Mouse (Mus musculus): ENCODE results near the gene Dazap2. TPM values are rescaled to one million over a fixed set of nuclear protein-coding genes. Genes with fewer than 3 reads are reported as not detected.

The Dazap2 gene
- polyA plus RNA-seq, 1 experiment from 2014 or later = 99.3 TPM

- WGBS = 15% methylated on average over 12 of the region's 12 CpGs
- Histone ChIP-seq H3K4me3 (replicated peaks) (no peak overlapping the region), H3K36me3 (no peaks in the 10 kb centered on the region), H3K9me3 (replicated peaks) (no peaks in the 10 kb centered on the region), H3K4me2 (no peak overlapping the region), H3K4me1 (0 out of 2 replicates have a peak, but pooled peaks cover 11% of the 10 kb centered on the region), H3K27ac (replicated peaks) (no peak overlapping the region), H3K27me3 (replicated peaks) (0 out of 2 replicates have a peak, but pooled peaks cover 4% of the 10 kb centered on the region), H3K9ac (replicated peaks) (no peak overlapping the region)
- ATAC-seq (ENCODE audit: low FRiP score) = no peak
These were observed 51.7 kb downstream of the Dazap2 start for GRCm38 (mm10) chr15:100666851-100667250.

- no peak overlapping the region for H3K27ac ChIP-seq (replicated peaks)
- H3K9me3 ChIP-seq (replicated peaks) = no peaks in the 10 kb centered on the region
- no peaks in the 10 kb centered on the region for H3K36me3 ChIP-seq
- 0 out of 2 replicates have a peak, but pooled peaks cover 4% of the 10 kb centered on the region for H3K27me3 ChIP-seq (replicated peaks)
- 47% methylated on average over 6 of the region's 6 CpGs for WGBS
- no peak overlapping the region for H3K9ac ChIP-seq (replicated peaks)
- H3K4me3 ChIP-seq (replicated peaks) = no peak overlapping the region
- ATAC-seq (ENCODE audit: low FRiP score) = no peak
- 0 out of 2 replicates have a peak, but pooled peaks cover 11% of the 10 kb centered on the region for H3K4me1 ChIP-seq
- no peak overlapping the region for H3K4me2 ChIP-seq
These were observed 52.3 kb downstream of the Dazap2 start for GRCm38 (mm10) chr15:100667420-100667819.

- H3K36me3 ChIP-seq = no peaks in the 10 kb centered on the region
- H3K4me2 ChIP-seq = no peak overlapping the region
- H3K27me3 ChIP-seq (replicated peaks) = 0 out of 2 replicates have a peak, but pooled peaks cover 4% of the 10 kb centered on the region
- ATAC-seq (ENCODE audit: low FRiP score) = no peak
- H3K4me3 ChIP-seq (replicated peaks) = no peak overlapping the region
- 81% methylated on average over 5 of the region's 5 CpGs for WGBS
- H3K9ac ChIP-seq (replicated peaks) = no peak overlapping the region
- H3K9me3 ChIP-seq (replicated peaks) = no peaks in the 10 kb centered on the region
- no peak overlapping the region for H3K27ac ChIP-seq (replicated peaks)
- 0 out of 2 replicates have a peak, but pooled peaks cover 11% of the 10 kb centered on the region for H3K4me1 ChIP-seq
These were observed 52.9 kb downstream of the Dazap2 start for GRCm38 (mm10) chr15:100667871-100668545.

GRCm38 (mm10) chr15:100669337-100669736 is 54.2 kb downstream of the Dazap2 start, which contains the start of gene Bin2:
Bin2 (minus strand) TSS chr15:100669553.
- no peaks in the 10 kb centered on the region for H3K9me3 ChIP-seq (replicated peaks)

GRCm38 (mm10) chr15:100670004-100670403 is 54.9 kb downstream of the Dazap2 start:
- no peak for ATAC-seq (ENCODE audit: low FRiP score)
- 0 out of 2 replicates have a peak, but pooled peaks cover 4% of the 10 kb centered on the region for H3K27me3 ChIP-seq (replicated peaks)
- no peaks in the 10 kb centered on the region for H3K36me3 ChIP-seq
- H3K9ac ChIP-seq (replicated peaks) = no peak overlapping the region
- H3K27ac ChIP-seq (replicated peaks) = no peak overlapping the region
- no peak overlapping the region for H3K4me3 ChIP-seq (replicated peaks)
- WGBS = 71% methylated on average over 8 of the region's 8 CpGs
- 0 out of 2 replicates have a peak, but pooled peaks cover 11% of the 10 kb centered on the region for H3K4me1 ChIP-seq
- H3K9me3 ChIP-seq (replicated peaks) = no peaks in the 10 kb centered on the region
- no peak overlapping the region for H3K4me2 ChIP-seq

More at GRCm38 (mm10) chr15:100669337-100669736, 54.2 kb downstream of the Dazap2 start, which contains the start of gene Bin2:
- 0 out of 2 replicates have a peak, but pooled peaks cover 4% of the 10 kb centered on the region for H3K27me3 ChIP-seq (replicated peaks)
- no peak within 1 kb of the TSS for H3K4me2 ChIP-seq
- no peak for ATAC-seq (ENCODE audit: low FRiP score)
- WGBS = 89% methylated on average over 20 of the region's 20 CpGs
- H3K27ac ChIP-seq (replicated peaks) = no peak within 1 kb of the TSS
- H3K36me3 ChIP-seq = no peaks in the 10 kb centered on the region
- H3K4me1 ChIP-seq = 0 out of 2 replicates have a peak, but pooled peaks cover 11% of the 10 kb centered on the region
- H3K4me3 ChIP-seq (replicated peaks) = no peak within 1 kb of the TSS
- H3K9ac ChIP-seq (replicated peaks) = no peak within 1 kb of the TSS

Small RNA genes lying within 50 kb of the gene (microRNA-seq; reads per million reads assigned to microRNA genes)
- not detected for gene Mir6961

Other genes with a start within 250 kb of the Dazap2 start
- 0.08 and 0.23 TPM in 2 replicates for gene Gm5475, start 193.2 kb upstream of the Dazap2 start, polyA plus RNA-seq (2015; fragmentation: Nextera tagmentation; extraction: Ambion mirVana)
- 23.5 and 24.2 TPM in 2 replicates for gene Slc11a2, start 190.3 kb upstream of the Dazap2 start, polyA plus RNA-seq (2015; fragmentation: Nextera tagmentation; extraction: Ambion mirVana)
- 50.6 and 57.2 TPM in 2 replicates for gene Letmd1, start 146.3 kb upstream of the Dazap2 start, polyA plus RNA-seq (2015; fragmentation: Nextera tagmentation; extraction: Ambion mirVana)
- gene Csrnp2, start 119.9 kb upstream of the Dazap2 start, polyA plus RNA-seq (2015; fragmentation: Nextera tagmentation; extraction: Ambion mirVana) = 34.1 and 37.9 TPM in 2 replicates
- 32.4 and 34.8 TPM in 2 replicates for gene Tfcp2, start 63.3 kb upstream of the Dazap2 start, polyA plus RNA-seq (2015; fragmentation: Nextera tagmentation; extraction: Ambion mirVana)
- 26.0 and 32.4 TPM in 2 replicates for gene Pou6f1, start 15.4 kb upstream of the Dazap2 start, polyA plus RNA-seq (2015; fragmentation: Nextera tagmentation; extraction: Ambion mirVana)
- gene Smagp, start 21.6 kb downstream of the Dazap2 start, polyA plus RNA-seq (2015; fragmentation: Nextera tagmentation; extraction: Ambion mirVana) = 3.0 and 7.4 TPM in 2 replicates
- gene Bin2, start 54.2 kb downstream of the Dazap2 start, polyA plus RNA-seq (2015; fragmentation: Nextera tagmentation; extraction: Ambion mirVana) = 2.6 and 11.0 TPM in 2 replicates
- 3.1 and 5.8 TPM in 2 replicates for gene Cela1, start 72.6 kb downstream of the Dazap2 start, polyA plus RNA-seq (2015; fragmentation: Nextera tagmentation; extraction: Ambion mirVana)
- 0.33 and 1.5 TPM in 2 replicates for gene Galnt6, start 114.0 kb downstream of the Dazap2 start, polyA plus RNA-seq (2015; fragmentation: Nextera tagmentation; extraction: Ambion mirVana)
- 20.9 and 25.9 TPM in 2 replicates for gene Slc4a8, start 146.4 kb downstream of the Dazap2 start, polyA plus RNA-seq (2015; fragmentation: Nextera tagmentation; extraction: Ambion mirVana)